Mouse (Mus musculus) midbrain, embryonic 15.5 days (tissue): Measurements from ENCODE around the gene Dusp5. TPM values are rescaled to one million over a fixed set of nuclear protein-coding genes. Genes with fewer than 3 reads are reported as not detected.

Experiments
- ATAC-seq: fragments of 200-750 bp; cut with Nextera tagmentation; replicated peaks from 2 replicates; pipeline ENCODE4 v1.8.0; 2017; ENCODE audit warnings: moderate TSS enrichment
- H3K27ac ChIP-seq: fragments of 300-500 bp; sonication (generic); 2 replicates; pipeline ENCODE4 v1.5.1; 2015; ENCODE audit warnings: mild to moderate bottlenecking, inconsistent platforms
- H3K27me3 ChIP-seq: fragments of 300-500 bp; sonication (generic); replicated peaks from 2 replicates; pipeline ENCODE4 v1.6.1; 2015; ENCODE audit warnings: inconsistent platforms
- H3K36me3 ChIP-seq: fragments of 300-500 bp; sonication (generic); replicated peaks from 2 replicates; pipeline ENCODE4 v1.6.1; 2015; ENCODE audit warnings: inconsistent platforms
- H3K4me1 ChIP-seq: fragments of 300-500 bp; sonication (generic); 2 replicates; pipeline ENCODE4 v1.6.1; 2015; ENCODE audit warnings: inconsistent platforms
- H3K4me2 ChIP-seq: fragments of 300-500 bp; sonication (generic); 2 replicates; pipeline ENCODE4 v1.6.1; 2015; ENCODE audit warnings: inconsistent platforms, mild to moderate bottlenecking, moderate library complexity
- H3K4me3 ChIP-seq: fragments of 300-500 bp; sonication (generic); 2 replicates; pipeline ENCODE4 v1.5.1; 2015; ENCODE audit warnings: mild to moderate bottlenecking, inconsistent platforms
- H3K9ac ChIP-seq: fragments of 300-500 bp; sonication (generic); 2 replicates; pipeline ENCODE4 v1.6.1; 2015; ENCODE audit warnings: mild to moderate bottlenecking, inconsistent platforms
- H3K9me3 ChIP-seq: fragments of 300-500 bp; sonication (generic); 2 replicates; pipeline ENCODE4 v1.6.1; 2016; ENCODE audit warnings: inconsistent platforms
- WGBS: fragments of 180-500 bp; shearing (Covaris S2); methylation state at CpG from one replicate; pipeline ENCODE4 v1.1.7; 2015; ENCODE audit warnings: mixed read lengths; 5-methylcytosine and 5-hydroxymethylcytosine counted together
- polyA plus RNA-seq: library from polyadenylated mRNA; unstranded; fragments of >200 nt; fragmentation: Nextera tagmentation; extraction: Ambion mirVana; gene quantifications from 2 replicates; pipeline ENCODE4 v1.2.1, GENCODE M21; 2015

Dusp5 gene
- polyA plus RNA-seq, 1 experiment from 2014 or later: 2.7 TPM

- Histone ChIP-seq H3K27ac (no peak overlapping the region), H3K9me3 (no peaks in the 10 kb centered on the region), H3K36me3 (no peaks in the 10 kb centered on the region), H3K4me3 (no peak overlapping the region), H3K27me3 (no peaks in the 10 kb centered on the region), H3K9ac (no peak overlapping the region), H3K4me1 (no peaks in the 10 kb centered on the region), H3K4me2 (no peak overlapping the region)
- WGBS: 88% methylated on average over 11 of the region's 11 CpGs
- no peak for ATAC-seq
These were observed 25.5 kb downstream of the Dusp5 start for GRCm38 (mm10) chr19:53554402-53554801.

GRCm38 (mm10) chr19:53554981-53555616 is 26.2 kb downstream of the Dusp5 start:
- H3K9ac ChIP-seq: no peak overlapping the region
- H3K9me3 ChIP-seq: no peaks in the 10 kb centered on the region
- H3K36me3 ChIP-seq: no peaks in the 10 kb centered on the region
- H3K4me2 ChIP-seq: no peak overlapping the region
- ATAC-seq: no peak
- no peaks in the 10 kb centered on the region for H3K27me3 ChIP-seq
- WGBS: 80% methylated on average over 5 of the region's 5 CpGs
- no peak overlapping the region for H3K27ac ChIP-seq
- H3K4me1 ChIP-seq: no peaks in the 10 kb centered on the region
- no peak overlapping the region for H3K4me3 ChIP-seq

GRCm38 (mm10) chr19:53556841-53557240 is 27.9 kb downstream of the Dusp5 start:
- H3K9me3 ChIP-seq: no peaks in the 10 kb centered on the region
- no peak overlapping the region for H3K27ac ChIP-seq
- WGBS: 38% methylated on average over 6 of the region's 6 CpGs
- no peaks in the 10 kb centered on the region for H3K4me1 ChIP-seq
- peak overlapping the region; percentile 27; the same call in 1 of the 2 replicates for H3K4me2 ChIP-seq
- H3K4me3 ChIP-seq: no peak overlapping the region
- no peak overlapping the region for H3K9ac ChIP-seq
- H3K27me3 ChIP-seq: no peaks in the 10 kb centered on the region
- no peak for ATAC-seq
- no peaks in the 10 kb centered on the region for H3K36me3 ChIP-seq

GRCm38 (mm10) chr19:53557267-53557936 is 28.5 kb downstream of the Dusp5 start:
- Histone ChIP-seq H3K4me3 (no peak overlapping the region), H3K27ac (no peak overlapping the region), H3K4me1 (no peaks in the 10 kb centered on the region), H3K27me3 (no peaks in the 10 kb centered on the region), H3K9me3 (no peaks in the 10 kb centered on the region), H3K4me2 (peak overlapping the region; percentile 27), H3K36me3 (no peaks in the 10 kb centered on the region), H3K9ac (no peak overlapping the region)
- no peak for ATAC-seq
- 34% methylated on average over 20 of the region's 20 CpGs for WGBS

GRCm38 (mm10) chr19:53560436-53560835 is 31.5 kb downstream of the Dusp5 start:
- Histone ChIP-seq H3K9me3 (no peaks in the 10 kb centered on the region), H3K36me3 (no peaks in the 10 kb centered on the region), H3K9ac (no peak overlapping the region), H3K27me3 (no peaks in the 10 kb centered on the region), H3K4me3 (no peak overlapping the region), H3K27ac (no peak overlapping the region), H3K4me1 (no peaks in the 10 kb centered on the region), H3K4me2 (no peak overlapping the region)
- no peak for ATAC-seq
- WGBS: 85% methylated on average over 3 of the region's 3 CpGs

- Histone ChIP-seq H3K36me3 (no peaks in the 10 kb centered on the region), H3K27ac (no peak overlapping the region), H3K9me3 (no peaks in the 10 kb centered on the region), H3K9ac (no peak overlapping the region), H3K4me1 (no peaks in the 10 kb centered on the region), H3K4me3 (no peak overlapping the region), H3K27me3 (no peaks in the 10 kb centered on the region), H3K4me2 (no peak overlapping the region)
- WGBS: 55% methylated on average over 4 of the region's 4 CpGs
- no peak for ATAC-seq
These were observed 35.3 kb downstream of the Dusp5 start for GRCm38 (mm10) chr19:53564174-53564573.

GRCm38 (mm10) chr19:53565565-53566277 is 36.8 kb downstream of the Dusp5 start:
- Histone ChIP-seq H3K4me2 (no peak overlapping the region), H3K4me3 (no peak overlapping the region), H3K9me3 (no peaks in the 10 kb centered on the region), H3K27ac (no peak overlapping the region), H3K9ac (no peak overlapping the region), H3K4me1 (no peaks in the 10 kb centered on the region), H3K36me3 (no peaks in the 10 kb centered on the region), H3K27me3 (no peaks in the 10 kb centered on the region)
- 94% methylated on average over 14 of the region's 14 CpGs for WGBS
- ATAC-seq: no peak

GRCm38 (mm10) chr19:53567864-53568263 is 39.0 kb downstream of the Dusp5 start:
- no peaks in the 10 kb centered on the region for H3K36me3 ChIP-seq
- H3K9ac ChIP-seq: no peak overlapping the region
- no peak overlapping the region for H3K27ac ChIP-seq
- H3K4me2 ChIP-seq: peak overlapping the region; percentile 36
- no peaks in the 10 kb centered on the region for H3K4me1 ChIP-seq
- H3K4me3 ChIP-seq: no peak overlapping the region
- no peaks in the 10 kb centered on the region for H3K27me3 ChIP-seq
- no peak for ATAC-seq
- H3K9me3 ChIP-seq: no peaks in the 10 kb centered on the region
- WGBS: 18% methylated on average over 9 of the region's 11 CpGs

GRCm38 (mm10) chr19:53568553-53568952 is 39.6 kb downstream of the Dusp5 start:
- no peak overlapping the region for H3K4me3 ChIP-seq
- no peaks in the 10 kb centered on the region for H3K9me3 ChIP-seq
- 84% methylated on average over 3 of the region's 3 CpGs for WGBS
- no peak for ATAC-seq
- no peak overlapping the region for H3K27ac ChIP-seq
- no peaks in the 10 kb centered on the region for H3K36me3 ChIP-seq
- no peak overlapping the region for H3K4me2 ChIP-seq
- H3K4me1 ChIP-seq: no peaks in the 10 kb centered on the region
- H3K27me3 ChIP-seq: no peaks in the 10 kb centered on the region
- H3K9ac ChIP-seq: no peak overlapping the region

GRCm38 (mm10) chr19:53571056-53571455 is 42.1 kb downstream of the Dusp5 start:
- WGBS: 89% methylated on average over 4 of the region's 4 CpGs
- H3K9ac ChIP-seq: no peak overlapping the region
- no peaks in the 10 kb centered on the region for H3K4me1 ChIP-seq
- no peaks in the 10 kb centered on the region for H3K27me3 ChIP-seq
- H3K4me3 ChIP-seq: no peak overlapping the region
- no peak for ATAC-seq
- H3K4me2 ChIP-seq: no peak overlapping the region
- no peaks in the 10 kb centered on the region for H3K9me3 ChIP-seq
- H3K27ac ChIP-seq: no peak overlapping the region
- H3K36me3 ChIP-seq: no peaks in the 10 kb centered on the region

GRCm38 (mm10) chr19:53571501-53572428 is 42.9 kb downstream of the Dusp5 start:
- Histone ChIP-seq H3K27me3 (no peaks in the 10 kb centered on the region), H3K9me3 (no peaks in the 10 kb centered on the region), H3K36me3 (no peaks in the 10 kb centered on the region), H3K4me2 (no peak overlapping the region), H3K4me1 (no peaks in the 10 kb centered on the region), H3K27ac (no peak overlapping the region), H3K9ac (no peak overlapping the region), H3K4me3 (no peak overlapping the region)
- no peak for ATAC-seq
- 87% methylated on average over 18 of the region's 18 CpGs for WGBS

GRCm38 (mm10) chr19:53572607-53573006 is 43.7 kb downstream of the Dusp5 start:
- WGBS: 83% methylated on average over 12 of the region's 12 CpGs

More at GRCm38 (mm10) chr19:53572607-53573006, 43.7 kb downstream of the Dusp5 start:
- Histone ChIP-seq H3K9ac (no peak overlapping the region), H3K9me3 (no peaks in the 10 kb centered on the region), H3K27me3 (no peaks in the 10 kb centered on the region), H3K27ac (no peak overlapping the region), H3K36me3 (no peaks in the 10 kb centered on the region), H3K4me3 (no peak overlapping the region), H3K4me1 (no peaks in the 10 kb centered on the region), H3K4me2 (no peak overlapping the region)
- no peak for ATAC-seq
